Mouse (Mus musculus) liver, embryonic 14.5 days (tissue): ENCODE results near the gene Cenpj. TPM values are rescaled to one million over a fixed set of nuclear protein-coding genes. Genes with fewer than 3 reads are reported as not detected.
A peak's percentile ranks its signal among the peaks of the same experiment; 100 is the strongest.

ENCODE experiments used
- ATAC-seq: fragments of 200-750 bp; cut with Nextera tagmentation; 2 replicates; pipeline ENCODE4 v1.8.0; 2017; ENCODE audit warnings: moderate number of reproducible peaks, mild to moderate bottlenecking, moderate library complexity; ENCODE audit not compliant: insufficient read depth
- DNase-seq, 3 experiments: peaks; one replicate each; pipeline ENCODE4 v3.0.0-alpha.2; 2012 to 2013; ENCODE audit warnings: low read depth in 3 of 3, low spot score in 3 of 3
- H3K27ac ChIP-seq: fragments of 300-500 bp; sonication (generic); 2 replicates; pipeline ENCODE4 v1.5.1; 2014; ENCODE audit warnings: moderate library complexity, mild to moderate bottlenecking, control low read depth, inconsistent platforms
- H3K27me3 ChIP-seq: fragments of 300-500 bp; sonication (generic); 2 replicates; pipeline ENCODE4 v1.6.1; 2014; ENCODE audit warnings: mild to moderate bottlenecking, low read length, moderate library complexity; ENCODE audit not compliant: control insufficient read depth, insufficient read depth
- H3K36me3 ChIP-seq: fragments of 300-500 bp; sonication (generic); replicated peaks from 2 replicates; pipeline ENCODE4 v1.6.1; 2014; ENCODE audit warnings: low read depth; ENCODE audit not compliant: control insufficient read depth, insufficient read depth
- H3K4me1 ChIP-seq, 2 experiments: fragments of 200-500 bp in 1 of 2; fragments of 300-500 bp in 1 of 2; sonication (generic) in 1 of 2; replicated peaks; 2 replicates each; pipeline ENCODE4 v1.6.1; 2012 to 2014; ENCODE audit warnings: antibody characterized with exemption in 1 of 2, inconsistent platforms in 1 of 2, low read length in 1 of 2; ENCODE audit not compliant: control insufficient read depth in 2 of 2, insufficient read depth in 2 of 2
- H3K4me2 ChIP-seq: fragments of 300-500 bp; sonication (generic); 2 replicates; pipeline ENCODE4 v1.6.1; 2014; ENCODE audit warnings: low read depth, mild to moderate bottlenecking, control low read depth, moderate library complexity
- H3K4me3 ChIP-seq, 2 experiments: fragments of 200-500 bp in 1 of 2; fragments of 300-500 bp in 1 of 2; sonication (generic) in 1 of 2; 2 replicates each; pipeline ENCODE4 v1.5.1; 2012 to 2014; ENCODE audit warnings: low read depth in 2 of 2, low read length in 2 of 2, mild to moderate bottlenecking in 2 of 2, control low read depth in 1 of 2, inconsistent platforms in 1 of 2, moderate library complexity in 1 of 2; ENCODE audit not compliant: insufficient read depth in 1 of 2
- H3K9ac ChIP-seq: fragments of 300-500 bp; sonication (generic); replicated peaks from 2 replicates; pipeline ENCODE4 v1.6.1; 2014; ENCODE audit warnings: mild to moderate bottlenecking, control low read depth, moderate library complexity
- H3K9me3 ChIP-seq: fragments of 300-500 bp; sonication (generic); 2 replicates; pipeline ENCODE4 v1.6.1; 2016; ENCODE audit warnings: low read length, mixed read lengths; ENCODE audit not compliant: control insufficient read depth
- CTCF ChIP-seq: IDR thresholded peaks from 2 replicates; pipeline ENCODE4 v1.5.1; 2016; ENCODE audit warnings: antibody characterized with exemption, low read depth, control low read depth
- EP300 ChIP-seq: IDR thresholded peaks from 2 replicates; pipeline ENCODE4 v1.6.1; 2016; ENCODE audit warnings: antibody characterized with exemption, low read depth
- WGBS: fragments of 180-500 bp; shearing (Covaris S2); extraction: QIAGEN DNeasy Blood & Tissue Kit; methylation state at CpG from one replicate; pipeline ENCODE4 v1.1.7; 2014; ENCODE audit not compliant: insufficient replicate concordance; 5-methylcytosine and 5-hydroxymethylcytosine counted together
- polyA plus RNA-seq, 2 experiments: library from polyadenylated mRNA; depleted of rRNA in 1 of 2; stranded (reverse) in 1 of 2; unstranded in 1 of 2; fragments of >200 nt; fragmentation: Nextera tagmentation in 1 of 2; extraction: Ambion mirVana in 1 of 2; gene quantifications; 2 replicates each; pipeline versions ENCODE4 v1.2.1 to v1.2.3; 2012 to 2014

Cenpj gene
- polyA plus RNA-seq, 2 experiments, result 4.0 to 4.2 TPM

- Histone ChIP-seq H3K9me3 (no peaks in the 10 kb centered on the region), H3K27me3 (no peaks in the 10 kb centered on the region), H3K9ac (no peak overlapping the region), H3K4me1 (no peaks in the 10 kb centered on the region), H3K4me2 (no peak overlapping the region), H3K4me3 (no peak overlapping the region), H3K27ac (no peak overlapping the region), H3K36me3 (no peaks in the 10 kb centered on the region)
- no peak for ATAC-seq
- WGBS, result 45% methylated on average over 2 of the region's 2 CpGs
- TF ChIP-seq CTCF (no peak), EP300 (no peak)
- no peak for DNase-seq
Measured at GRCm38 (mm10) chr14:56514775-56515174, 60.5 kb downstream of the Cenpj start.

DNA sequence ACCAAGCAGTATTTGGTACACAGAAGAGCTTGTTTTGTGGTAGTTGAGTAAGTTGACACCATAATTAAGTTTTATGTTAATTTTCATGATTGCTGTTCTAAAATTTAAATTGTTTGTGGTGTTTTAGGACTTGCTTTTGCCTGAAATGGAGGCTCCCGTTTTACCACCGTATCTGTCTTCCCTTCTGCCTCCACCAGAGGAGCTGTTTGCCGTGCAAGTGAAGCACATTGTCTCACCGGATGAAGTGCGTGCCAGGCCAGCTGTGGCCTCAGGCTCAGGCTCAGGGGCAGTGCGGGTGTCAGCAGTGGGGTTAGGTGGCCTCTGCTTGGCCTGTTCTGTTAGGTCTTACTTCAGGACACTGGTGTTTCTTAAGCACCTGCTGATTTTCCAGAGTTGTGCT, 63.1 kb downstream of the Cenpj start:
- H3K36me3 ChIP-seq, result no peaks in the 10 kb centered on the region
- TF ChIP-seq EP300 (no peak), CTCF (peak; percentile 75)
- H3K9me3 ChIP-seq, result no peaks in the 10 kb centered on the region
- DNase-seq (peak in 1 of 3 experiments; percentile 4), ATAC-seq (no peak)
- H3K27me3 ChIP-seq, result no peaks in the 10 kb centered on the region
- WGBS, result 40% methylated on average over 6 of the region's 6 CpGs
- H3K27ac ChIP-seq, result no peak overlapping the region
- H3K9ac ChIP-seq, result no peak overlapping the region
- no peak overlapping the region for H3K4me3 ChIP-seq
- H3K4me1 ChIP-seq, result no peaks in the 10 kb centered on the region; a peak in 1 of 4 replicates
- no peak overlapping the region for H3K4me2 ChIP-seq

GRCm38 (mm10) chr14:56506743-56507142, 68.5 kb downstream of the Cenpj start:
- H3K27ac ChIP-seq, result no peak overlapping the region
- peaks cover 0 to 4% of the 10 kb centered on the region in 2 experiments; a peak in 1 of 4 replicates for H3K4me1 ChIP-seq
- TF ChIP-seq EP300 (no peak), CTCF (no peak)
- no peaks in the 10 kb centered on the region for H3K36me3 ChIP-seq
- no peak overlapping the region for H3K4me3 ChIP-seq
- H3K9ac ChIP-seq, result no peak overlapping the region
- no peaks in the 10 kb centered on the region for H3K9me3 ChIP-seq
- no peaks in the 10 kb centered on the region for H3K27me3 ChIP-seq
- 32% methylated on average over 3 of the region's 3 CpGs for WGBS
- ATAC-seq (no peak), DNase-seq (no peak)
- H3K4me2 ChIP-seq, result no peak overlapping the region

GRCm38 (mm10) chr14:56502407-56502806, 72.8 kb downstream of the Cenpj start:
- no peak overlapping the region for H3K27ac ChIP-seq
- 58% methylated on average over 4 of the region's 4 CpGs for WGBS

DNA sequence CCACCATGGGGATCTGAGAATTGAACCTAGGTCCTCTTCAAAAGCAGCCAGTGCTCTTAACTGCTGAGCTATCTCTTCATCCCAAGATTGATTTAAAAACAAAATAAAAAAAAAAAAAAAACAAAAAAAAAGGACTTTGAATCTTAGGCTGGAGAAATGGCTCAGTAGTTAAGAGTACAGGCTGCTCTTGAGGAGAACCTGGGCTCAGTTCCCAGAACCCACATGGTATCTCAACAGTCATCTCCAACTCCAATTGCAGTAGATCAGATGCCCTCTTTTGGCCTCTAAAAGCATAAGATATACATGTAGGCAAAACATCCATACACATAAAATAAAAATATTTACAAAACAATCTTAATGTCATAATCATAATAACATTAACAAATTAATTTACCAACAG, 85.4 kb downstream of the Cenpj start:
- Histone ChIP-seq H3K9me3 (no peaks in the 10 kb centered on the region), H3K4me3 (no peak overlapping the region), H3K27me3 (no peaks in the 10 kb centered on the region), H3K4me2 (no peak overlapping the region), H3K4me1 (no peaks in the 10 kb centered on the region), H3K36me3 (no peaks in the 10 kb centered on the region), H3K9ac (no peak overlapping the region), H3K27ac (no peak overlapping the region)
- no peak for TF ChIP-seq CTCF
- TF ChIP-seq EP300, result no peak
- no peak for ATAC-seq
- no peak for DNase-seq

More at GRCm38 (mm10) chr14:56502407-56502806, 72.8 kb downstream of the Cenpj start:
- Histone ChIP-seq H3K27me3 (no peaks in the 10 kb centered on the region), H3K4me1 (peaks cover 0 to 4% of the 10 kb centered on the region in 2 experiments; a peak in 1 of 4 replicates), H3K9me3 (no peaks in the 10 kb centered on the region), H3K36me3 (no peaks in the 10 kb centered on the region), H3K4me3 (no peak overlapping the region), H3K4me2 (no peak overlapping the region), H3K9ac (no peak overlapping the region)
- TF ChIP-seq CTCF, result no peak
- TF ChIP-seq EP300, result no peak
- ATAC-seq (no peak), DNase-seq (no peak)

Other genes with a start within 250 kb of the Cenpj start
- not detected in 2 replicates for gene Atp12a, start 210.4 kb downstream of the Cenpj start, polyA plus RNA-seq (2012; rRNA removed)
- not detected in 2 replicates for gene Atp12a, start 210.4 kb downstream of the Cenpj start, polyA plus RNA-seq (2014; fragmentation: Nextera tagmentation; extraction: Ambion mirVana)
- 0.52 and 0.97 TPM in 2 replicates for gene Rnf17, start 172.8 kb downstream of the Cenpj start, polyA plus RNA-seq (2012; rRNA removed)
- 0.81 and 1.1 TPM in 2 replicates for gene Rnf17, start 172.8 kb downstream of the Cenpj start, polyA plus RNA-seq (2014; fragmentation: Nextera tagmentation; extraction: Ambion mirVana)
- gene Parp4, start 194 bp upstream of the Cenpj start, polyA plus RNA-seq (2012; rRNA removed), result 1.3 and 1.7 TPM in 2 replicates
- gene Parp4, start 194 bp upstream of the Cenpj start, polyA plus RNA-seq (2014; fragmentation: Nextera tagmentation; extraction: Ambion mirVana), result 1.8 TPM in 2 replicates
- 7.2 and 8.9 TPM in 2 replicates for gene Mphosph8, start 92.8 kb upstream of the Cenpj start, polyA plus RNA-seq (2012; rRNA removed)
- gene Mphosph8, start 92.8 kb upstream of the Cenpj start, polyA plus RNA-seq (2014; fragmentation: Nextera tagmentation; extraction: Ambion mirVana), result 9.1 and 10.1 TPM in 2 replicates
- 6.8 and 12.1 TPM in 2 replicates for gene Pspc1, start 202.9 kb upstream of the Cenpj start, polyA plus RNA-seq (2012; rRNA removed)
- gene Pspc1, start 202.9 kb upstream of the Cenpj start, polyA plus RNA-seq (2014; fragmentation: Nextera tagmentation; extraction: Ambion mirVana), result 11.0 and 12.0 TPM in 2 replicates
- gene Zmym5, start 236.3 kb upstream of the Cenpj start, polyA plus RNA-seq (2012; rRNA removed), result 2.9 and 5.6 TPM in 2 replicates
- 5.2 and 6.0 TPM in 2 replicates for gene Zmym5, start 236.3 kb upstream of the Cenpj start, polyA plus RNA-seq (2014; fragmentation: Nextera tagmentation; extraction: Ambion mirVana)